Mouse (Mus musculus) retina, postnatal 7 days (tissue): ENCODE data around the gene Agap1.

ENCODE experiments used
- DNase-seq: peaks from one replicate; pipeline ENCODE4 v3.0.0-alpha.2; 2012; ENCODE audit warnings: low read depth, low spot score

The Agap1 gene

GRCm38 (mm10) chr1:89755358-89755757 is 300.8 kb downstream of the Agap1 start:
- DNase-seq = no peak

- no peak for DNase-seq
Measured at GRCm38 (mm10) chr1:89756387-89756786, 301.8 kb downstream of the Agap1 start.

GRCm38 (mm10) chr1:89757545-89757944 is 302.9 kb downstream of the Agap1 start:
- no peak for DNase-seq

GRCm38 (mm10) chr1:89763912-89764311 is 309.3 kb downstream of the Agap1 start:
- DNase-seq = no peak

DNA sequence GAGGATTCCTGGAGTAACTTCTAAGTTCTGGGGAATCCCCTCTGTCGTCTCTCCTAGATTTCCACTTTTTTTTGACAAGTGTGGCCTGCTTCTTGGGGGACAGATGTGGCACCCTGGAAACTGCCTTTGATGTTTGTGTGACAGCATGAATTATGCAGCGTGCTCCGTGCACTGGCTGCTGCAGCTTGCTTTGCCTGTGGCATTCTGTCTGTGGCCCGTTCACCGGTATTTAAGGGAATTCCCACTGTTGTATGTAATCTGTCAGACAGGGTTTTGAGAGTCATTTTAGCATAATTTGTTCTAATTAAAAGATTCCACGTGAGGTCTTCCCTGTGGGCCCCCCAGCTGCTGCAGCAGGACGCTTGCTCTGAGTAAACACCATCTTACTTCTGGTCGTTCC is 312.3 kb downstream of the Agap1 start:
- no peak for DNase-seq

DNA sequence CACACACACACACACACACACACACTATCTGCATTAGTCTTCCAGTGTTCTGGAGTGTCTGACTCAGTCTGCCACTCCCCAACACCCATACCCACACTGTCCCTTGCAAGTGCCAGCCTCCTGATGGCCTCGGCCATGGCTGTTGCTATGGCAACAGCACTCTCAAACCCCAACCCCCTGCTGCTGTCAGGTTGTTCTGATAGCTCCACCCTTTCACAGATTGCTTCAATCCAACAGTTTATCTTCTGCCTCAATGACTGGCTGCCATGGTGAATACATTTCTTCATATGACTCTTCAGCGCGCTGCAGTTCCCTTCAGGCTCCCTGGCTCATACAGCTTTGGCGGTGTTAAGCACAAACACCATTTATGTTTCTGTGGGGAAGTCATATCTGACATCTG is 315.0 kb downstream of the Agap1 start:
- DNase-seq = no peak

DNA sequence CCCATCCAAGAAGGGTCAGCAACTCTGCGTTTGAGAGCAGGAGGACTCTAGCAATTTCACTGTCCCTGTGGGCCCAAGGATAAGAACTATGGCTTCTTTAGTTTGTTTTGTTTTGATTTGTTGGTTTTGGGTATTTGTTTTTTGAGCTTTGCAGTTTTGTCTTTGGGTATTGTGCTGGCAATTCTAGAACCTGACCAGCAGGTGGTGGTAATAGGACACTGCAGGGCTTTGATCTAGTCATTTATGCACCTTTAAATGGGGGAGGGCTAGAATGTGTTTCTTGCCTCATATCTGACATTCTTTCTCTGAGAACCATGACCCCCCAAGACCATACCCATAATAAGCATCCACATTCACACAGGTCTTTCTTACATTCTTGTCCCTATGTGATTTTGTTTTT is 315.7 kb downstream of the Agap1 start:
- DNase-seq = no peak

GRCm38 (mm10) chr1:89775750-89776149 is 321.1 kb downstream of the Agap1 start:
- no peak for DNase-seq

- no peak for DNase-seq
Measured at GRCm38 (mm10) chr1:89780675-89781074, 326.1 kb downstream of the Agap1 start.

GRCm38 (mm10) chr1:89781861-89782260 is 327.3 kb downstream of the Agap1 start:
- DNase-seq = no peak

DNA sequence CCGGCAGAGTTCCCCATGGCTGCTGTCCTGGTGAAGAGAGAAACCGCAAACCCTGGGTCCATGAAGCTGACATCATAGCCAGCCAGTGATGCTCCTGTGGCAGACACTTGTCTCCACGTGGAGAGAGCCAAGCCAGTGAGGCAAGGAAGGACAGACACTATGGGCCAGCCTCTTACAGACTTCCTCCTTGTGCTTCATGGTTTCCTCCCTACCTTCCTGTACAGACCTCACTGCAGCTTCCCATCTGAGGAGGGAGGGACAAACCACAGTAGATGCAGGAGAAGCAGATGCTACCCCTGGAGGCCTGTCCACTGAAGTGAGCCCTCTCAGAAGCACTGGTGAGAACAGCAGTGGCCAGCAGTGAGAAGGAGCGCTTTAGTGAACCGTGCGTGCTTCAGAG is 332.2 kb downstream of the Agap1 start:
- DNase-seq = no peak

DNA sequence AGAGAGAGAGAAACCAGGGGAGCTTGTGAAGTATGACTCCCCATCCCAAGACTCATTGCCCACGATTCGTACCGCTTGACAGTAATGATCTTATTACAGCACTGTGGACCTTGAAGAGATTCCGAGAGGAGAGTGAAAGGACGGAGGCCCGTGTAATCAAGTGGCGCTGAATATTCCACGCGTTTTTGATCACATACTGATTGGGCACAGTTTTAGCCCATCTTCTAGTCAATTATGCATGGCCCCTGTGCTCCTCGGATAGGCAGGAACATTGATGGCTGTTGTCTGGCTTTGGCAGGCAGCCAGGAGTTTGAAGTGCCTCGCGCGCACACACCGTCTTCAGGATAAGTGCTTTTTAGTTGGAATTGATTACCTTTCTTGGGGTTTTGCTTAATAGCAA is 344.1 kb downstream of the Agap1 start:
- DNase-seq = no peak

- no peak for DNase-seq
Measured at GRCm38 (mm10) chr1:89801506-89801905, 346.9 kb downstream of the Agap1 start.

- DNase-seq = no peak
Measured at GRCm38 (mm10) chr1:89804981-89805380, 350.4 kb downstream of the Agap1 start.

GRCm38 (mm10) chr1:89812816-89813215 is 358.2 kb downstream of the Agap1 start:
- DNase-seq = no peak

DNA sequence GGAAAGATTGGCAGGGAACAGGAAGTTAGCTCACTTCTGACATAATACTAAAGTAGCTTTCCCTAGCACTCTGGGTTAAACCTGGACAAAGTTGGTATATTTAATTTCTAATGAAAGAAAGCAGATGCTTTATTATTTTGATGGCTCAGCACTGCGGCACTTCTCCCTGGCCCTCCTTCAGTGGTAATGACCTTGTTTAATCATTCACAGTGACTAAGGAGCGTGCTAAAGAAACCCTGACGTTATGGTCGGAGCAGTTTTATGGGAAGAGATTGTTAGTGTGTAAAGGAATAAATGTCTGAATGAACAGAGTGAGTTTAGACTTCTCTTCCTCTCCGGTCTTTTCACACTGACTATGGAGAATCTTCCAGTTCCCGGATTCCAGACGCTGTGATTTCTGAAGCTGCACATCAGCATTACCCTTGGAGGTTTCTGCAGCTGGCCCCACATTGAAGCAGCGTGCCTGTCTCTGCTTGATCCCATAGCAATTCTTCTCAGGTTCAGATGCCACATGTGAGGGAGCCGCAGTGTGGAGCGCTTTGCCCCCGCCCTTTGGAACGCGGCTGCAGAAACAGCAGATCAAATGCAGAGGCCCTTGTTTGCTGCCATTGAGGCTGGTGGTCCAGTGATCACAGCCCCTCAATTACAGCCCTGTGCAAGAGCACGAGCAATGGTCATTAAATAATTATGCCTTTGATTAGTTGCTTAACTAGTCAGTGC is 362.0 kb downstream of the Agap1 start:
- DNase-seq = no peak

DNA sequence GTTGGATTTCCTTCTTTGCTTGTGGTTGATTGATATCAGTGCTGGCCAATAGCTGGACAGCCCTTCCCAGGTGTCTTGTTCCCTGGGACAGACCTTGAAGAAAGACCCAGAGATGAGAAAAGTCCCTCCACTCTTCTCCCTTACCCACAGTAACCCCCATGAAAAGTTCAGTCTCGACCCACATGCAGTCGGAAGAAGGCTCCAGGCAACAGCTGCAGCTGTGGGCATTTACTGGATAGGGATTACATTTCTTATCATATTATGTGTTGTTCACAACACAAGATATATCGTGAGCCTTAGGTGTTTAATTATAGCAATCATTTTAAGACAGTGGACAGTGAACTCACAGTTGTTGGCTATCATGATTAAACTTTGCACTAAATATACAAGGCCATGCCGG is 367.2 kb downstream of the Agap1 start:
- DNase-seq = no peak

- DNase-seq = no peak
Measured at GRCm38 (mm10) chr1:89822431-89822830, 367.8 kb downstream of the Agap1 start.

DNA sequence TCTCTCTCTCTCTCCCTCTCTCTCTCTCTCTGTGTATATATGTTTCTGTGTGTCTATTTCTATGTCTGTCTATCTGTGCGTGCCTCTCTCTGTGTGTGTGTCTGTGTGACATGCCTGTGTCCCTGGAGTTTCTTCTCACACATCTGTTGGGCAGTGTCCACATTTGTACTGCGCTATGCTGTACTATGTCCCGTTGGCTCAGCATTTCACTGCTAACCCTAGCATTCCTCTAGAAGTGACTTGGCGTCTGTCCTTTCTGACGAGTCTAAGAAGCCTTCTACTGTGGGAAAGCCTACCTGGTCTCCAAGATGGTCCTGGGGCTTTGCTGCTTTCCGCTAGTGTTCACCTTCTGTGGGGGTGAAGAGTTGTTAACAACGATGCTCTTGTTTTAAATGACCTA is 368.4 kb downstream of the Agap1 start:
- no peak for DNase-seq

GRCm38 (mm10) chr1:89827051-89827450 is 372.4 kb downstream of the Agap1 start:
- no peak for DNase-seq

DNA sequence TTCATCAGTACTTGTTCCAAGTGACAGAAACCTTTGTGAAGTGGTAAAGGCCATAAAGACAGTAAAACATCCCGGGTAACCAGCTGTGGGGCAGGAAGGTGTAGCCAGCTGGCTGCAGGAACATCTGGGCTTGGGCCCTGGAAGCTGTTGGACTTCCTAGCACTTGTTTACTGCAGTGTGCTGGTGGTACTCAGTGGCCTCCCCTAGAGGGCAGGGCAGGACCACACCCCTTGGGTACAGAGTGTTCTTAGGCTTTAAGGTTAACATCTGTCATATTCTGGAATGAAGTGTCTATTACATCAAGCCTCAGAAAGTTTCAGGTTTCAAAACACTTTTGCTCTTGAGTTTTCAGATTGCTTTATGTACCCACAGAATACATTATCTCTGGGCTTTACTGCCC is 376.5 kb downstream of the Agap1 start:
- no peak for DNase-seq

DNA sequence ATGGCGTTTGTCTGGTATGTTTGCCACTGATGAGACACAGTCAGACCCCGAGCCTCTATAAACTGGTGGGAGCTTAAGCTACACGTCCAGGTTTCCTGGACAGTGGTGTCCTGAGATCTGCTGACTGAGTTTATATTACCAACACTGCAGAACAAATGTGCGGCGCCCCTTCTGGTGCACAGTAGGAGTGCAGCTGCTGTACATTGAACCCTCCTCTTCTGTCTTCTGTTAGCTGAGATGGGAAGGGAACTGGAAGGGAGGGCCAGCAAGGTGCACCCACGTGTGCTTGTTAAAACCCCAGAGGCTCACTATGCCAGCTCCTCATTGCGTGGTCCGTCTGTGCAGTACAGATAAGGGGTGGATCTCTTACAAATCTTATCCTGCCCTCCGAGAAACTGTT is 389.5 kb downstream of the Agap1 start:
- DNase-seq = no peak

- DNase-seq = no peak
Measured at GRCm38 (mm10) chr1:89845487-89845886, 390.9 kb downstream of the Agap1 start.

DNA sequence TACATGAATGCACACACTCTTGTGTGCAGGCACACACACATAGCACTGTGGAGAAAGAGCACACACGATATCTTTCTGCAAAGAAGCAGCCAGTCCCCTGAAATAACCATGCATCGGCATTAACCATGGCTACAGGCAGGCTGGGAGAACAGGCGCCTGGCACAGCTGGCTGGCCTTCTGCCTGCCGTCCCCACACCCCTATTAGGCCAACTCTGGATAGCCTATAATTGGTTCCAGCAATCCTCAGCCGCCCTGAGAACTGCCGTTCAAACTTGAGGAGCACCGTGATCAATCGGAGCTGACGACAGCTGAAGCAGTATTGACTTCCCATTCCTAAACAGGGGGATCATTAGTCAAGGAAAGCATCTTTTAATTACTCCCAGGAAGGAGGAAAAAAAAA is 391.5 kb downstream of the Agap1 start:
- DNase-seq = no peak
